Mouse (Mus musculus): ENCODE data around the gene Gm49333. TPM values are rescaled to one million over a fixed set of nuclear protein-coding genes. Genes with fewer than 3 reads are reported as not detected.
A peak's percentile ranks its signal among the peaks of the same experiment; 100 is the strongest.

The Gm49333 gene
- polyA plus RNA-seq, 1 experiment from 2014 or later: not detected

- ATAC-seq (ENCODE audit: low FRiP score) (peak; percentile 71), DNase-seq (ENCODE audit: low spot score) (peak; percentile 72)
- Histone ChIP-seq H3K4me3 (replicated peaks; ENCODE audit: low read length) (peak overlapping the region; percentile 80), H3K36me3 (replicated peaks; ENCODE audit: control insufficient read depth, insufficient read depth) (0 out of 2 replicates have a peak, but pooled peaks cover 8% of the 10 kb centered on the region), H3K4me2 (replicated peaks) (peak overlapping the region; percentile 94), H3K27ac (peak overlapping the region; percentile 95), H3K27me3 (ENCODE audit: control insufficient read depth, insufficient read depth, low read length) (no peaks in the 10 kb centered on the region), H3K4me1 (replicated peaks; ENCODE audit: control insufficient read depth, insufficient read depth, low read length) (peaks cover 12% of the 10 kb centered on the region), H3K9ac (peak overlapping the region; percentile 90), H3K9me3 (ENCODE audit: control insufficient read depth, low read length) (no peaks in the 10 kb centered on the region)
- WGBS: 1% methylated on average over 34 of the region's 37 CpGs
Observed at GRCm38 (mm10) chr16:20621991-20622685, 10.7 kb downstream of the Gm49333 start.

- Histone ChIP-seq H3K9ac (no peak overlapping the region), H3K9me3 (ENCODE audit: control insufficient read depth, low read length) (no peaks in the 10 kb centered on the region), H3K4me2 (replicated peaks) (peak overlapping the region; percentile 94; the same call in 1 of the 2 replicates), H3K27ac (peak overlapping the region; percentile 95; the same call in 1 of the 2 replicates), H3K4me3 (replicated peaks; ENCODE audit: low read length) (no peak overlapping the region), H3K36me3 (replicated peaks; ENCODE audit: control insufficient read depth, insufficient read depth) (no peaks in the 10 kb centered on the region), H3K27me3 (ENCODE audit: control insufficient read depth, insufficient read depth, low read length) (no peaks in the 10 kb centered on the region), H3K4me1 (replicated peaks; ENCODE audit: control insufficient read depth, insufficient read depth, low read length) (peaks cover 12% of the 10 kb centered on the region)
- DNase-seq (ENCODE audit: low spot score): no peak
- ATAC-seq (ENCODE audit: low FRiP score): no peak
- 38% methylated on average over 2 of the region's 2 CpGs for WGBS
Observed at GRCm38 (mm10) chr16:20623211-20623610, 11.8 kb downstream of the Gm49333 start.

GRCm38 (mm10) chr16:20628871-20629391 is 17.5 kb downstream of the Gm49333 start:
- H3K36me3 ChIP-seq (replicated peaks; ENCODE audit: control insufficient read depth, insufficient read depth): peaks cover 16% of the 10 kb centered on the region
- H3K9ac ChIP-seq: no peak overlapping the region
- H3K27me3 ChIP-seq (ENCODE audit: control insufficient read depth, insufficient read depth, low read length): no peaks in the 10 kb centered on the region
- H3K27ac ChIP-seq: no peak overlapping the region
- no peak for ATAC-seq (ENCODE audit: low FRiP score)
- H3K4me2 ChIP-seq (replicated peaks): peak overlapping the region; percentile 96
- DNase-seq (ENCODE audit: low spot score): no peak
- H3K4me1 ChIP-seq (replicated peaks; ENCODE audit: control insufficient read depth, insufficient read depth, low read length): peaks cover 7% of the 10 kb centered on the region; the same call in 1 of the 2 replicates
- 46% methylated on average over 11 of the region's 11 CpGs for WGBS
- H3K4me3 ChIP-seq (replicated peaks; ENCODE audit: low read length): peak overlapping the region; percentile 64
- no peaks in the 10 kb centered on the region for H3K9me3 ChIP-seq (ENCODE audit: control insufficient read depth, low read length)

GRCm38 (mm10) chr16:20629731-20630634 is 18.6 kb downstream of the Gm49333 start, which contains the start of gene Ece2:
TSS of gene Ece2 (plus strand) at chr16:20629828.
- DNase-seq (ENCODE audit: low spot score) (peak; percentile 45), ATAC-seq (ENCODE audit: low FRiP score) (peak; percentile 73)
- whole genome bisulfite sequencing: 6% methylated on average over 51 of the region's 54 CpGs
- Histone ChIP-seq H3K4me2 (replicated peaks) (peak within 1 kb of the TSS; percentile 96), H3K9ac (peak within 1 kb of the TSS; percentile 79), H3K4me1 (replicated peaks; ENCODE audit: control insufficient read depth, insufficient read depth, low read length) (peaks cover 7% of the 10 kb centered on the region; the same call in 1 of the 2 replicates), H3K4me3 (replicated peaks; ENCODE audit: low read length) (peak within 1 kb of the TSS; percentile 64), H3K36me3 (replicated peaks; ENCODE audit: control insufficient read depth, insufficient read depth) (peaks cover 16% of the 10 kb centered on the region), H3K9me3 (ENCODE audit: control insufficient read depth, low read length) (no peaks in the 10 kb centered on the region), H3K27me3 (ENCODE audit: control insufficient read depth, insufficient read depth, low read length) (no peaks in the 10 kb centered on the region), H3K27ac (0 out of 2 replicates have a peak within 1 kb of the TSS, but pooled peaks have one; percentile 39)

GRCm38 (mm10) chr16:20637410-20637809 is 26.0 kb downstream of the Gm49333 start:
- Histone ChIP-seq H3K4me2 (replicated peaks) (no peak overlapping the region), H3K27ac (no peak overlapping the region), H3K4me1 (replicated peaks; ENCODE audit: control insufficient read depth, insufficient read depth, low read length) (no peaks in the 10 kb centered on the region), H3K9ac (no peak overlapping the region), H3K9me3 (ENCODE audit: control insufficient read depth, low read length) (no peaks in the 10 kb centered on the region), H3K27me3 (ENCODE audit: control insufficient read depth, insufficient read depth, low read length) (no peaks in the 10 kb centered on the region), H3K36me3 (replicated peaks; ENCODE audit: control insufficient read depth, insufficient read depth) (peaks cover 21% of the 10 kb centered on the region), H3K4me3 (replicated peaks; ENCODE audit: low read length) (no peak overlapping the region)
- DNase-seq (ENCODE audit: low spot score): no peak
- ATAC-seq (ENCODE audit: low FRiP score): no peak
- WGBS: 82% methylated on average over 8 of the region's 8 CpGs

GRCm38 (mm10) chr16:20638367-20638766 is 27.0 kb downstream of the Gm49333 start:
- Histone ChIP-seq H3K4me3 (replicated peaks; ENCODE audit: low read length) (no peak overlapping the region), H3K36me3 (replicated peaks; ENCODE audit: control insufficient read depth, insufficient read depth) (peaks cover 13% of the 10 kb centered on the region), H3K4me1 (replicated peaks; ENCODE audit: control insufficient read depth, insufficient read depth, low read length) (no peaks in the 10 kb centered on the region), H3K27me3 (ENCODE audit: control insufficient read depth, insufficient read depth, low read length) (no peaks in the 10 kb centered on the region), H3K27ac (0 out of 2 replicates have a peak overlapping the region, but pooled peaks have one; percentile 7), H3K4me2 (replicated peaks) (no peak overlapping the region), H3K9ac (no peak overlapping the region), H3K9me3 (ENCODE audit: control insufficient read depth, low read length) (no peaks in the 10 kb centered on the region)
- DNase-seq (ENCODE audit: low spot score): peak; percentile 40
- peak; percentile 47; the same call in 1 of the 2 replicates for ATAC-seq (ENCODE audit: low FRiP score)
- WGBS: 68% methylated on average over 8 of the region's 8 CpGs

- peaks cover 13% of the 10 kb centered on the region for H3K36me3 ChIP-seq (replicated peaks; ENCODE audit: control insufficient read depth, insufficient read depth)
- H3K27me3 ChIP-seq (ENCODE audit: control insufficient read depth, insufficient read depth, low read length): no peaks in the 10 kb centered on the region
- H3K9ac ChIP-seq: no peak overlapping the region
- no peaks in the 10 kb centered on the region for H3K4me1 ChIP-seq (replicated peaks; ENCODE audit: control insufficient read depth, insufficient read depth, low read length)
- no peak overlapping the region for H3K27ac ChIP-seq
- no peak overlapping the region for H3K4me3 ChIP-seq (replicated peaks; ENCODE audit: low read length)
- WGBS: 2% methylated on average over 8 of the region's 8 CpGs
- DNase-seq (ENCODE audit: low spot score): peak; percentile 76
- no peak overlapping the region for H3K4me2 ChIP-seq (replicated peaks)
- peak; percentile 52; the same call in 1 of the 2 replicates for ATAC-seq (ENCODE audit: low FRiP score)
- H3K9me3 ChIP-seq (ENCODE audit: control insufficient read depth, low read length): no peaks in the 10 kb centered on the region
Observed at GRCm38 (mm10) chr16:20642161-20642560, 30.8 kb downstream of the Gm49333 start.

- Histone ChIP-seq H3K9ac (no peak overlapping the region), H3K4me1 (replicated peaks; ENCODE audit: control insufficient read depth, insufficient read depth, low read length) (no peaks in the 10 kb centered on the region), H3K36me3 (replicated peaks; ENCODE audit: control insufficient read depth, insufficient read depth) (peaks cover 8% of the 10 kb centered on the region; the same call in 1 of the 2 replicates), H3K4me2 (replicated peaks) (no peak overlapping the region), H3K27me3 (ENCODE audit: control insufficient read depth, insufficient read depth, low read length) (no peaks in the 10 kb centered on the region), H3K4me3 (replicated peaks; ENCODE audit: low read length) (no peak overlapping the region), H3K27ac (no peak overlapping the region), H3K9me3 (ENCODE audit: control insufficient read depth, low read length) (no peaks in the 10 kb centered on the region)
- ATAC-seq (ENCODE audit: low FRiP score): no peak
- DNase-seq (ENCODE audit: low spot score): no peak
- WGBS: 95% methylated on average over 7 of the region's 7 CpGs
Observed at GRCm38 (mm10) chr16:20643911-20644310, 32.5 kb downstream of the Gm49333 start.

All from hindbrain, embryonic 14.5 days (tissue).